Mouse (Mus musculus) heart, adult 2 months (tissue): ENCODE measurements around the gene Nudt16.

Experiments used
- CTCF ChIP-seq: fragments of 200-600 bp; IDR thresholded peaks from 2 replicates; pipeline ENCODE4 v1.8.1; 2022; ENCODE audit warnings: antibody characterized with exemption, mild to moderate bottlenecking, moderate library complexity
- POLR2A ChIP-seq: fragments of 200-500 bp; IDR thresholded peaks from 2 replicates; pipeline ENCODE4 v1.6.1; 2011; ENCODE audit warnings: mild to moderate bottlenecking, low read depth, low read length, control low read depth; ENCODE audit not compliant: insufficient read depth

- TF ChIP-seq CTCF (no peak), POLR2A (no peak)
Observed at GRCm38 (mm10) chr9:105144992-105145391, 13.4 kb upstream of the Nudt16 start, which contains the start of gene 1700080E11Rik.
